Mouse (Mus musculus) megakaryocyte, embryonic 14.5 days (primary cell): ENCODE measurements around the gene Dnaja3. TPM values are rescaled to one million over a fixed set of nuclear protein-coding genes. Genes with fewer than 3 reads are reported as not detected.

Source experiments
- H3K27me3 ChIP-seq: replicated peaks from 2 replicates; pipeline ENCODE3; 2012; ENCODE audit warnings: inconsistent platforms
- H3K36me3 ChIP-seq: replicated peaks from 2 replicates; pipeline ENCODE3; 2012; ENCODE audit warnings: low read length, inconsistent platforms, mixed read lengths
- H3K4me1 ChIP-seq: 2 replicates; pipeline ENCODE4 v1.6.1; 2012; ENCODE audit warnings: inconsistent platforms
- H3K4me3 ChIP-seq: replicated peaks from 2 replicates; pipeline ENCODE3; 2012; ENCODE audit warnings: moderate library complexity, mild to moderate bottlenecking, inconsistent platforms
- H3K9me3 ChIP-seq: 2 replicates; pipeline ENCODE4 v1.6.1; 2012; ENCODE audit warnings: inconsistent platforms
- FLI1 ChIP-seq: IDR thresholded peaks from 2 replicates; pipeline ENCODE4 v1.6.1; 2012; ENCODE audit warnings: low read length, inconsistent platforms, mixed read lengths
- GATA1 ChIP-seq: IDR thresholded peaks from 3 replicates; pipeline ENCODE4 v1.6.1; 2012; ENCODE audit warnings: mixed read lengths, low read length, inconsistent platforms, borderline replicate concordance
- polyA plus RNA-seq: library from polyadenylated mRNA; stranded (reverse); fragments of >175 nt; gene quantifications from 2 replicates; pipeline ENCODE4 v1.2.3, GENCODE M21; 2012; ENCODE audit warnings: low replicate concordance; ENCODE audit not compliant: insufficient read depth

Gene Dnaja3
- polyA plus RNA-seq, 1 experiment: 5.3 TPM

DNA sequence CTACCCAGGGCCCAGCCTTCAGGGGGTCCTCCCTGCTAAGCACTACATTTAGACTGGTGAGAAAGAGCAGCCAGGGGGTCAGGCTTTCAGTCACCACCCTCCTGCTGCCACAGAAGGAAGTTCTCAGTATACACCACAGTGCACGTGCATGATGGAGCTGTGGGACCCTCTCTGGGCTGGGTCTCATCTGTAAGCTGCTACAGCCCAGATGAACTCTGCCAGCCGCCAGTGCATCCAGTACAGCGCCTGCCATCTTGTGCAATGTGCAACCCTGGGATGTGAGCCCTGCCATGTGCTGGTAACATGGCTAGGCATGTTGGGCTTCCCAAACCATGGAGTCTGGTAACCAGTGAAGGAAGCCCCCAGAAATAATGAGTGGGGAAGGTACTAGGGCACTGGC is 10.4 kb downstream of the Dnaja3 start:
- Histone ChIP-seq H3K4me3 (no peak overlapping the region), H3K36me3 (peaks cover 100% of the 10 kb centered on the region), H3K4me1 (peaks cover 19% of the 10 kb centered on the region), H3K9me3 (no peaks in the 10 kb centered on the region), H3K27me3 (peaks cover 4% of the 10 kb centered on the region)
- TF ChIP-seq GATA1 (no peak), FLI1 (no peak)

DNA sequence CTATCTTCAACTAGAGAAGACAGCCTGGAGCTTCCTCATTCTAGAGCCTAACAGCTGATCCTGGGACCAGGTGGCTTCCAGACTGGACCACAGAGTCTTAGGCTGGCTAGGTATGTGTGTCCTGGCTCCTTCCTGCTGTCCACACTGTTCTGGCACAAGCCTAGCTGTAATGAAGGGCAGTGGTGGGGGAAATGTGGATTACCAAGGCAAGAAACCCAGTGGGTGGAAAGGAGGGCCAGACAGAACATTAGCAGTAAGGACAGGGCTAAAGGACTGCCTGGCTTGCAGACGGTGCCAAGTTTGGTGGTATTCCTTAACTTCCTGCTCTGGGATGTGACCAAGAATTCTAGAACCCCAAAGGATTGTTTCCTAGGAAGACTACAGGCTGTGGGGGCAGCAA is 11.3 kb downstream of the Dnaja3 start:
- no peak for TF ChIP-seq GATA1
- TF ChIP-seq FLI1: no peak
- Histone ChIP-seq H3K27me3 (peaks cover under 1% of the 10 kb centered on the region), H3K9me3 (no peaks in the 10 kb centered on the region), H3K4me1 (peaks cover 19% of the 10 kb centered on the region), H3K4me3 (no peak overlapping the region), H3K36me3 (peaks cover 100% of the 10 kb centered on the region)

DNA sequence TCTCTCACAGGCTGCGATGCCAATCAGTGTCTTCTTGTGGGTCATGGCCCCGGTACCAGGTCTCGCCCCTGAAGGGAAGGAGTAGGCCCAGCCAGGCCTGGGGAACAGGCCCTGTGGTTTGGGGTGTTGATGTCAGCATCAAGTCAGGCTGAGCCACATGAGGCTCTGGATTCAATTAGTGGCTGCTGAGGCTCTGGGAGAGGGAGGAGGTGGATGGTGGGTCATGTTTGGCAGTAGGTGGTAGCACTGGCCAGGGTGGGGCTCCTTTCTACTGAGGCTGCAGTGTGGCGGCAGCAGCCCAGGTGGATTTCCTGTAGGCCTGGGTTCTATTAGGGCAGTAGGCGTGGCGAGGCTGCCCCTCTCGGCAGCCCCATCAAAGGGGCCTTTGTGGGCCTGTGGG is 11.8 kb downstream of the Dnaja3 start:
- Histone ChIP-seq H3K36me3 (peaks cover 100% of the 10 kb centered on the region), H3K9me3 (no peaks in the 10 kb centered on the region), H3K4me1 (peaks cover 24% of the 10 kb centered on the region), H3K4me3 (no peak overlapping the region), H3K27me3 (no peaks in the 10 kb centered on the region)
- no peak for TF ChIP-seq FLI1
- no peak for TF ChIP-seq GATA1

DNA sequence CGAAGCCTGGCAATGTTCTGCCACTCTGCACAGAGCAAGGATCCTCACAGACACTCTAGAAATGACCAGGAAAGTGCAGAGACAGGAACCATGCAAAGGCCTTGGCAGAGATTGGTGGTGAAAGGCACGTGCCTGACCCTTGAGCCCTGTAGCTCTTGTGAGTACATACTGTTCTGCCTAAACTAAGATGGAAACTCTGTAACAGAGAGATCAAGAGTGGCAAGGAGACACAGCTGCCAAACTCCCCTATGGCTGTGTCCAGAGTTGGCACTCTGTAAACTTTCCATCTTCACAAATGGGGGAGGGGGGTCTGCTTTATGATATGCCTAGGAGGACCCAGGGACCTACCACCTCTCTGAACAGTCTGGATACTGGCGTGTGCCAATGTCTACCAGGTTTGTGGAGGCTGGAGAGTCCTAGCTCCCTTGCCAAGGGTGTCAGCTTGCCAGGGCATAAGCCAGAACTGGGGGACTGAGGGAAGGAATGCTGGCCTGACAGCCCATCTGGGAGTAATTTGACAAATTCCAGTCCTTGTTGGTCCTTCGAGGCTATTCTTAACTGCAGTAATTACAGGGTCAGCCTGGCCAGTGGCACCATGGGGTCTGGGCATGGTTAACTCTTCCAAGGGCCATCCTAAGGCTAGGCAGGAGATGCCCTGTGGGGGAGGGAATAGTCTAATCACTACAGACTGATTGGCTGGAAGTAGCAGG is 13.1 kb downstream of the Dnaja3 start:
- Histone ChIP-seq H3K27me3 (no peaks in the 10 kb centered on the region), H3K4me3 (no peak overlapping the region), H3K9me3 (no peaks in the 10 kb centered on the region), H3K4me1 (peaks cover 21% of the 10 kb centered on the region), H3K36me3 (peaks cover 100% of the 10 kb centered on the region)
- TF ChIP-seq FLI1 (no peak), GATA1 (no peak)

DNA sequence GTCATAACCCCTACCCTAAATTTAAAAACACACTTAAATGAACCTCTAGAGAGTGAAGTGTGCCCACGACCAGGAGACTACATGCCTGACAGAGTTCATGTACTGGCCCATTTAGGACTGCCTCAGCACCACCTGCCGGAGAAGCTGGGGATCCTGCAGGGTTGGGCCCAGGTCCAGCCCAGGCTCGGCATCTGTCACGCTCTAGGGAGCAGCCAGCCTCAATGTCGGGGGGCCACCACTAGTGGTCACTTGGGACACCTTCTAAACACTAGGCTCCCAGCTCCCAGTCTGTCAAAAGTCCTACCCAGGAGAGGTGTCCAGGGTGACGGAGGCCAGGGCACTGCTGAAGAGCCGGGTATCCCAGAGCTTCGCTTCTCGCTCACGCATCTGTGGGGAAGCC is 14.9 kb downstream of the Dnaja3 start:
- Histone ChIP-seq H3K36me3 (peaks cover 96% of the 10 kb centered on the region), H3K9me3 (no peaks in the 10 kb centered on the region), H3K27me3 (no peaks in the 10 kb centered on the region), H3K4me1 (peaks cover 18% of the 10 kb centered on the region), H3K4me3 (no peak overlapping the region)
- TF ChIP-seq FLI1 (no peak), GATA1 (no peak)

DNA sequence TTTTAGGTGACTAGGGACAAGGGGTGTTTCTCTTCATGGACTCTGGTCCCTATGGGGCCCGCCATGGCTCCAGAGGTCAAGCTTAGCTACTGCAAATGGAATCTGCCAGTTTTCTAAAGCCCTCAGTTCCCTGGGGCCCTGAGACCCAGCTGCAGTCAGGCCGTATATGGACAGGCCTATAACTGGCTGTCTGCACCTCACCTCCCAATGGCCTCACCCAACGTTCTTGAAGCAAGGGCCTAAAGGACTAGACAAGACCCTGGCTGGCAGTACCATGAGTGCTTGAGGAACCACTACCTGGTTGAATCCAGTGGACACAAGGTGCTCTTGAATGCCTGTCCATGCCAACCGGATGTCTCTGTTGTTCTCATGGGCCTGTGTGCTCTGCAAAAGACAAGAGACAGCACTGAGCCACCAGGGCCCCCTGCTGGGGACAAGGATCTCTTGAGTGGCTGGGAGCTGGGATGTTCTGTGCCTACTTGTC is 15.5 kb downstream of the Dnaja3 start:
- Histone ChIP-seq H3K27me3 (no peaks in the 10 kb centered on the region), H3K36me3 (peaks cover 93% of the 10 kb centered on the region), H3K4me1 (peaks cover 18% of the 10 kb centered on the region), H3K9me3 (no peaks in the 10 kb centered on the region), H3K4me3 (no peak overlapping the region)
- no peak for TF ChIP-seq FLI1

DNA sequence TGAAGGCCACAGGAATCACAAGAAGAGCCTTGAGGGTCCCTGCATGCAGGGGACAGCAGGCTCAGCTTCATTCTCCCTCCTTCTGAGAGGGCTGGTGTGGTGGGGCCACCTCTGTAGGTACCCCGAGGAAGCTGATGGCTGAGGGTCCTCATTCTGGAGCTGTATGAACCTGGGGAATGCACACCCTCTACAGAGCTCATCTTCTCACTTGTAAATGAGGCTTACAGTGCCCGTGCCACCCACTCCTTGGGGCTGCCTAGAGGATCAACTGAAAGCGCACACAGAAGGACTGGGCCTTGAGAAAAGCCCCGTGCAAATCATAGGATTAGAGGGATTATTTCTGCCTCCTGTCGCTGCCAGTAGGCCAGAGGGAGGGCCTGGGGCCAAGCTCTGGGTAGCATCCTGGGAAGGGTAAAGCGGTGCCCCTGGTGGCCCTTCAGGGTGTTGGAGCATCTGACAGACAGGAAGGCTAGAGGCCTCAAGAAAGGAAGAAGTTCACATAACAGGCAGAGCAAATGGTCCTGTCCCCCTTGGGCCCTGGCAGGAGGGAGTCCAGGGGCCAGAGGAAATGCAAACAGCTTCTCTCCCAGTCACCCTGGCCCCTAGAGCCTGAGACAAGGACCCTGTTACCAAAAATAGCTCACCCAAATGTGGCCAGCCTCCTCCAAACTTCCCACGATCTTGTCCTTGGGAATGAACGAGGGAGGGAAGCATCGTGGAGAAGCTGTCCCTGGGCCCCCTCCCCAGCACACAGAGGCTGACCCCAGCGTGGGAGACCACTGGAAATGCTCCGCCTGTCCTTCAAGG is 16.2 kb downstream of the Dnaja3 start:
- no peak for TF ChIP-seq GATA1
- TF ChIP-seq FLI1: no peak
- peaks cover 92% of the 10 kb centered on the region for H3K36me3 ChIP-seq
- H3K9me3 ChIP-seq: no peaks in the 10 kb centered on the region
- H3K27me3 ChIP-seq: no peaks in the 10 kb centered on the region
- H3K4me1 ChIP-seq: peaks cover 18% of the 10 kb centered on the region
- no peak overlapping the region for H3K4me3 ChIP-seq

DNA sequence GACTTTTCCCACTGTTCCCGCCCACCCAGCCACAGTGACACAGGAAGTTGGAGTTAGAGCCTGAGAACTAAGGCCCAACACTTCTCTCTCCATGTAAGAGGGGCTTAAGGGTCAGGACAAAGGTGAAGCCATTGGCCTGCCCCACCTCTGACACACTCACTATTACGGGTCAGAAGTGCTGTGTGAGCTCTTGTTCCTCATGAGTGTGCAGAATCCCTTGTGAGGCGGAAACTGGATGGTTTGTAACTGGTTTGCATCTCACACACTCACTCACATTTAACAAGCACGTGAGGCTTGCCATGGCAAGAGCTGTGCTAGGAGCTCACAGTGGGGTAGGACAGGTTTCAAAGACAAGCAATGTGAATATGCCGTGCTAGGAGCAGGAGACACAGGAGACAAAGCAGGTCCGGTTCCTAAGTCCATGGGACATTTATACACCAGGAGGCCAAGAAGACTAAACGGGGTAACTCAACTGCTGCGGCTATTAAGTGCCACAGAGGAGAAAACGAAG is 16.8 kb downstream of the Dnaja3 start:
- TF ChIP-seq FLI1: no peak
- no peak for TF ChIP-seq GATA1
- Histone ChIP-seq H3K27me3 (no peaks in the 10 kb centered on the region), H3K9me3 (no peaks in the 10 kb centered on the region), H3K36me3 (peaks cover 92% of the 10 kb centered on the region), H3K4me3 (no peak overlapping the region), H3K4me1 (peaks cover 18% of the 10 kb centered on the region)

DNA sequence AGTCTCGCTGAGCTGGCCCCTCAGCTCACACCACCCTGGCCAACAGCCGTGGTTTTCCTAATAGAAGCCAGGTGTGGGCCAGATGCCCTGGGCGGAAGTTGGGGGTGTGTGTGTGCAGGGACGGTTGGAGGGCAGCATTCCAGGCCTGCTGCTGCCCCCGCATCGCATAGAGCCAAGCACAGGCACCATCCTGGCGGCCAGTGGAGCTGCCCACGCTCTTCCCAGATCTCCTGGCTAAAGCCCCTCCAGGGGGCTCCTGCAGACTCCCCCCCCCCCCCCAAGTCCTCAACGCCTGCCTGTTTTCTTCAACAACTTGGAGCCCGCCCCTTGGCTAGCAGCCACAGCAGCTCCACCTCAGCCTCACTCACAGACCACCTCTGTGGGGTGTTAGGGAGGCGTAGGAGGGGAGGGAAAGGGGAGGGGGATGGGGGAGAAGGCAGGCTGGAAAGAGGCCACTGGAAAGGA is 19.0 kb downstream of the Dnaja3 start:
- Histone ChIP-seq H3K4me3 (no peak overlapping the region), H3K36me3 (peaks cover 90% of the 10 kb centered on the region), H3K27me3 (no peaks in the 10 kb centered on the region), H3K4me1 (peaks cover 27% of the 10 kb centered on the region), H3K9me3 (no peaks in the 10 kb centered on the region)
- TF ChIP-seq FLI1 (no peak), GATA1 (no peak)

DNA sequence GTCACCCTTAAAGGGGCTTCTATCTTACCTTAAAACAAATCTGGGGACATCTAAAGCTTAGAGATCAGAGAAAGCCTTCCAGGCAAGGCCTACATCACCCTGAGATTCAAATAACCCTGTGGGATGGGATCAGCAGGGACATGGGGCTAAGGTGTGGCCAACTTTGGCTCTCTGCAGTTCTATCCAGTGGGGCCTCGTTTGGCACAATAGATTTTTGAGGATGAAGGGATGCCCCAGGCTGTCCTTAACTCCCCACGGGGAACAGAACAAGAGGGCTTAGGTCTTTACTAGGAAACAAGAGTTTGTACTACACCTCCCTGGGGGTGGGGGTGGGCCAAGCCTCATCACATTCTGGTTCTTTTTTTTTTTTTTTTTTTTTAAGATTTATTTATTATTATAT is 19.5 kb downstream of the Dnaja3 start:
- H3K4me3 ChIP-seq: no peak overlapping the region
- no peaks in the 10 kb centered on the region for H3K27me3 ChIP-seq
- peaks cover 29% of the 10 kb centered on the region for H3K4me1 ChIP-seq
- H3K36me3 ChIP-seq: peaks cover 90% of the 10 kb centered on the region
- TF ChIP-seq GATA1 (no peak), FLI1 (no peak)
- H3K9me3 ChIP-seq: no peaks in the 10 kb centered on the region
